Mouse (Mus musculus) G1E (cell line): ENCODE measurements around the gene Med8. TPM values are rescaled to one million over a fixed set of nuclear protein-coding genes. Genes with fewer than 3 reads are reported as not detected.

Source experiments
- ATAC-seq: 2 replicates; pipeline ENCODE4 v1.8.0; 2016; ENCODE audit warnings: mild to moderate bottlenecking; ENCODE audit not compliant: insufficient number of reproducible peaks, poor library complexity, low FRiP score, severe bottlenecking; ENCODE audit errors: extremely low read depth
- DNase-seq: peaks from one replicate; pipeline ENCODE4 v3.0.0; 2012; ENCODE audit warnings: low spot score
- H3K27me3 ChIP-seq: 2 replicates; pipeline ENCODE4 v1.6.1; 2012; ENCODE audit warnings: mild to moderate bottlenecking, low read length, inconsistent platforms; ENCODE audit not compliant: insufficient read depth
- H3K36me3 ChIP-seq: replicated peaks from 2 replicates; pipeline ENCODE3; 2012; ENCODE audit warnings: mild to moderate bottlenecking, inconsistent platforms
- H3K4me1 ChIP-seq: 2 replicates; pipeline ENCODE4 v1.6.1; 2012; ENCODE audit warnings: low read depth, low read length, inconsistent platforms, mixed read lengths; ENCODE audit not compliant: insufficient read depth
- H3K4me3 ChIP-seq: 2 replicates; pipeline ENCODE4 v1.5.1; 2012; ENCODE audit warnings: low read depth, mild to moderate bottlenecking, inconsistent platforms, low read length, moderate library complexity, mixed read lengths
- H3K9me3 ChIP-seq: replicated peaks from 2 replicates; pipeline ENCODE4 v1.6.1; 2012; ENCODE audit warnings: inconsistent platforms
- CTCF ChIP-seq: IDR thresholded peaks from 2 replicates; pipeline ENCODE4 v1.5.1; 2012; ENCODE audit warnings: low read depth, low read length, inconsistent platforms, mixed read lengths
- GATA1 ChIP-seq: IDR thresholded peaks from 2 replicates; pipeline ENCODE4 v1.6.1; 2012; ENCODE audit warnings: borderline replicate concordance, low read length, inconsistent platforms, mixed read lengths
- GATA2 ChIP-seq: IDR thresholded peaks from 2 replicates; pipeline ENCODE4 v1.6.1; 2012; ENCODE audit warnings: low read depth, low read length, inconsistent platforms, borderline replicate concordance
- POLR2AphosphoS5 ChIP-seq: IDR thresholded peaks from 2 replicates; pipeline ENCODE4 v1.6.1; 2012; ENCODE audit warnings: low read depth, low read length, inconsistent platforms; ENCODE audit not compliant: insufficient replicate concordance
- TAL1 ChIP-seq: conservative IDR thresholded peaks from 2 replicates; pipeline ENCODE4 v1.6.1; 2012; ENCODE audit warnings: low read depth, low read length, inconsistent platforms, mixed read lengths
- polyA plus RNA-seq: library from polyadenylated mRNA; stranded (reverse); fragments of >175 nt; gene quantifications from 2 replicates; pipeline ENCODE4 v1.2.3, GENCODE M21; 2012
- total RNA-seq, 2 experiments: library from RNA; stranded (forward) in 1 of 2; stranded (reverse) in 1 of 2; fragments of 200-1000 nt in 1 of 2; fragments of >200 nt in 1 of 2; fragmentation: Nextera tagmentation in 1 of 2; gene quantifications; 2 replicates each; pipeline ENCODE4 v1.2.3; 2014 to 2017

The Med8 gene
- total and polyA plus RNA-seq, 3 experiments = 45.0 to 124 (median 87.0) TPM

DNA sequence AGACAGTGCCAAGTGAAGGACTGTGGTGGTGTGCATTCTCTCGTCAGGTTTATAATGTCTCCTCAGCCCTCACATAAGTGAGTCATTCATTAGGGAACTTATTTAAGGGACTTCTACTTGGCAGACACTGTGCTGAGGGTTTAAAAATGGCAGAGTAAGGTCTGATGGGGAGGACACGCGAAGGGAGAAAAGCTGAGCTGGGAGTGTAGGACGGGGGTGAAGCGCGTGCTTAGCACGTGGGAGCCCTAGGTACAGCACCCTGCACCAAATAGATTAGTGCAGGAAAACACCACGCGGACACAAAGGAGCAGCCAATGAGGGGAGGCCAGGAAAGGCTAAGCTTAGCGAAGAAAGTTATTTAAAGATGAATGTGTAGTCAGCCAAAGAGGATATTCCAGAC lies 36.0 kb downstream of the Med8 start:
- H3K4me3 ChIP-seq = no peak overlapping the region
- no peaks in the 10 kb centered on the region; the same call in 1 of the 2 replicates for H3K4me1 ChIP-seq
- peaks cover 60% of the 10 kb centered on the region for H3K27me3 ChIP-seq
- DNase-seq = no peak
- no peak for ATAC-seq
- no peak for TF ChIP-seq CTCF
- no peak for TF ChIP-seq POLR2AphosphoS5
- no peaks in the 10 kb centered on the region for H3K36me3 ChIP-seq
- no peaks in the 10 kb centered on the region for H3K9me3 ChIP-seq

DNA sequence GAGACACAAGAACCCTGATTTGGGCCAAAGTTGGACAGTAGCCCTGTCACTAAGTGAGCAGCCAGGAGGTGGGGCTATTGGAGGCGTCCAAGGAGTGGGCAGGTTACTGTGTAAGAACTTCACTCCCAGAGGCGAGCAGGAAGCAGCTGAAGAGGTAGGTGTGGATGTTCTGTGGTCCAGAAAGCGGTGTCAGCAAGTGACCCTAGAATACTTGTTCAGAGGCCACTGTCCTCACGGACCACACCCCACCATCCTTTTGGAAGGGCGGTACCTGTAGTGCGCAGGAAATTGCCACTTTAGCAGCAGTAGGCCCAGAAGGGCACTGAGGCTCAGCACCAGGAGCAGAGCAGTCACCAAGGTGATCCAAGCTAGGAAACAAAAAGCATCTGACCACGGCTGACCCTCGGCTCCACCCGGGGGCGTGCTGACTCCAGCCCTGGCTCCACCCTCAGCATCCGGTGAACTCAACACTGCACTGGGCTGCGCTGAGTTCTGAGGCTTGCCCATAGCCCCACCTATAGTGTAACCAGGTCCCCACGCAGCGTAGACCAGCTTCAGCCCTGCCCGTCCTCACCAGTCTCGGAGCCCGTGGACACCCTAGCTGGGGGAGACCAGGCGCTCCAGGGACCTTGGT lies 36.8 kb downstream of the Med8 start:
- no peaks in the 10 kb centered on the region for H3K9me3 ChIP-seq
- no peak for DNase-seq
- TF ChIP-seq GATA1 (no peak), CTCF (no peak), TAL1 (no peak), GATA2 (no peak), POLR2AphosphoS5 (no peak)
- H3K4me1 ChIP-seq = no peaks in the 10 kb centered on the region; the same call in 1 of the 2 replicates
- no peaks in the 10 kb centered on the region for H3K36me3 ChIP-seq
- H3K4me3 ChIP-seq = no peak overlapping the region
- H3K27me3 ChIP-seq = peaks cover 64% of the 10 kb centered on the region
- no peak for ATAC-seq

DNA sequence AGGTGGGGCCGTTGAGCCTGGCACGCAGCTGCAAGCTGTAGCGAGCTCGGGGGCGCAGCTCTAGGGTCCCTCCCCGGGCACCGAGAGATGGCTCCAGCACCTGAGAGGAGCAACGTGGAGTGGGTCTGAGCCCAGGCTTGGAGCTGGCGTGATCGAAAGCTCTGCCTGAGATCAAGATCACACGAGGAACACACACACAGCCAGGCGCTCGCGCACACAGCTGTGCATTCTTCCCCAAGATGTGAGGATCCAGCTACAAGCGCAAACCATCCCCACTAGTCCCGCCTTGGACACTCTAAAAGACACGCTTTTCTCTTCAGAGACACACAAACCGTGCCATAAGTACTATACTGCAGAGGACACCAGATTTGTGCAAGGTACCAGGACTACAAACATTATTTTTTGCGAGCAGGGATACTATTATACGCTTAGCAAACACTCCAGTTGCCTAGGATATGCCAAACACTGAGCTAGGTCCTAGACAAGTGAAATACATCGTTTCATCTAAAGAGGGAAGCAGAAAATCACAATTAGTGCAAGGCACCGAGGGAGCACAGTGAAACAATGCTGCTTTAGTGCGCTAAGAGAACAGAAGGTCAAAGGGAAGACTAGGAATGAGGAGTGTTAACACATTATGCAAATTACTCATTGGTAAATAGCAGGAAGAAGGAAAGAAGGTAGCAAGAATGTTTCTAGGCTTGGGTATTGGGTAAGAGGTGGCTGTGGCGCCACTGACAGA lies 37.4 kb downstream of the Med8 start:
- H3K36me3 ChIP-seq = no peaks in the 10 kb centered on the region
- no peak for DNase-seq
- TF ChIP-seq POLR2AphosphoS5 = no peak
- no peak for TF ChIP-seq GATA1
- TF ChIP-seq GATA2 = no peak
- no peak for TF ChIP-seq CTCF
- TF ChIP-seq TAL1 = no peak
- no peak for ATAC-seq
- H3K4me1 ChIP-seq = no peaks in the 10 kb centered on the region; the same call in 1 of the 2 replicates
- no peaks in the 10 kb centered on the region for H3K9me3 ChIP-seq
- peaks cover 60% of the 10 kb centered on the region for H3K27me3 ChIP-seq
- no peak overlapping the region for H3K4me3 ChIP-seq

- no peaks in the 10 kb centered on the region for H3K9me3 ChIP-seq
- TF ChIP-seq GATA1 (no peak), TAL1 (no peak), CTCF (no peak), GATA2 (no peak), POLR2AphosphoS5 (no peak)
- DNase-seq = no peak
- peaks cover 42% of the 10 kb centered on the region for H3K27me3 ChIP-seq
- no peaks in the 10 kb centered on the region for H3K4me1 ChIP-seq
- no peaks in the 10 kb centered on the region for H3K36me3 ChIP-seq
- no peak for ATAC-seq
- no peak within 1 kb of the TSS for H3K4me3 ChIP-seq
These were observed 48.3 kb downstream of the Med8 start, which contains the start of gene Mpl for GRCm38 (mm10) chr4:118457345-118457975. TSS of gene Mpl (minus strand) at chr4:118457513.

DNA sequence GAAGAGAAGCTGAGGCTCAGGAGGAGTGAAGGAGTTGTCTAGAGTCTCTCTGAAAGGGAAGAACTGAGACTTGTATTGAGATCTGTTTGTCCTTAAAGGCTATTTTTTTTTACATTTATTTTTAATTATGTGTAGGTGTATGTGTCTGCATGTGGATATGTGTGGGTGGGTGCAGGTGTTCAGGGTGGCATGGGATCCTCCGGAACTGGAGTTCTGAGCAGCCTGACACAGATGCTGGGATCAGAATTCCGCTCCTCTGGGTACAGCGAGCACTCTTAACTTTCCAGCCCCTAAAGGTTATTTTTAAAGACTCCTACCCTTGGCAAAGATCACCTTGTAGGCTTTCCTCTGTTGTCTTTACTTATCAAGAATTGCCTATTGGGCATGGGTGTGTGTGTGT lies 55.8 kb downstream of the Med8 start:
- DNase-seq (no peak), ATAC-seq (no peak)

More for the DNA sequence above, 55.8 kb downstream of the Med8 start:
- peaks cover 34% of the 10 kb centered on the region for H3K27me3 ChIP-seq
- H3K9me3 ChIP-seq = no peaks in the 10 kb centered on the region
- TF ChIP-seq CTCF (no peak), GATA2 (no peak), POLR2AphosphoS5 (no peak), TAL1 (no peak), GATA1 (no peak)
- no peak overlapping the region for H3K4me3 ChIP-seq
- peaks cover 4% of the 10 kb centered on the region for H3K4me1 ChIP-seq
- no peaks in the 10 kb centered on the region for H3K36me3 ChIP-seq

Other genes starting within 250 kb of the Med8 start
- gene Kdm4a, start 229.3 kb upstream of the Med8 start, total RNA-seq (2014; fragmentation: Nextera tagmentation) = 46.7 and 49.9 TPM in 2 replicates
- 48.7 and 50.5 TPM in 2 replicates for gene Kdm4a, start 229.3 kb upstream of the Med8 start, total RNA-seq (2017)
- 34.0 and 39.4 TPM in 2 replicates for gene Kdm4a, start 229.3 kb upstream of the Med8 start, polyA plus RNA-seq
- gene Ptprf, start 117.9 kb upstream of the Med8 start, total RNA-seq (2014; fragmentation: Nextera tagmentation) = not detected in 2 replicates
- gene Ptprf, start 117.9 kb upstream of the Med8 start, total RNA-seq (2017) = 0.06 and 0.27 TPM in 2 replicates
- gene Ptprf, start 117.9 kb upstream of the Med8 start, polyA plus RNA-seq = not detected in 2 replicates
- gene Szt2, start 64 bp upstream of the Med8 start, total RNA-seq (2014; fragmentation: Nextera tagmentation) = 28.3 and 28.5 TPM in 2 replicates
- gene Szt2, start 64 bp upstream of the Med8 start, total RNA-seq (2017) = 5.2 and 6.2 TPM in 2 replicates
- 64.3 and 82.7 TPM in 2 replicates for gene Szt2, start 64 bp upstream of the Med8 start, polyA plus RNA-seq
- 95.3 and 122 TPM in 2 replicates for gene Elovl1, start 18.8 kb downstream of the Med8 start, total RNA-seq (2014; fragmentation: Nextera tagmentation)
- 117 and 138 TPM in 2 replicates for gene Elovl1, start 18.8 kb downstream of the Med8 start, total RNA-seq (2017)
- 82.4 and 98.1 TPM in 2 replicates for gene Elovl1, start 18.8 kb downstream of the Med8 start, polyA plus RNA-seq
- 43.7 and 52.5 TPM in 2 replicates for gene Cdc20, start 28.0 kb downstream of the Med8 start, total RNA-seq (2014; fragmentation: Nextera tagmentation)
- 86.2 and 97.4 TPM in 2 replicates for gene Cdc20, start 28.0 kb downstream of the Med8 start, total RNA-seq (2017)
- 153 and 175 TPM in 2 replicates for gene Cdc20, start 28.0 kb downstream of the Med8 start, polyA plus RNA-seq
- not detected in 2 replicates for gene Mpl, start 48.2 kb downstream of the Med8 start, total RNA-seq (2014; fragmentation: Nextera tagmentation)
- 0.06 and 1.0 TPM in 2 replicates for gene Mpl, start 48.2 kb downstream of the Med8 start, total RNA-seq (2017)
- gene Mpl, start 48.2 kb downstream of the Med8 start, polyA plus RNA-seq = 0.03 and 0.05 TPM in 2 replicates
- not detected in 2 replicates for gene Tie1, start 80.7 kb downstream of the Med8 start, total RNA-seq (2014; fragmentation: Nextera tagmentation)
- 0.05 TPM in 1 of 2 replicates, not detected in the other for gene Tie1, start 80.7 kb downstream of the Med8 start, total RNA-seq (2017)
- gene Tie1, start 80.7 kb downstream of the Med8 start, polyA plus RNA-seq = 0.01 TPM in 1 of 2 replicates, not detected in the other
- gene 2610528J11Rik, start 117.7 kb downstream of the Med8 start, total RNA-seq (2014; fragmentation: Nextera tagmentation) = not detected in 2 replicates
- gene 2610528J11Rik, start 117.7 kb downstream of the Med8 start, total RNA-seq (2017) = not detected in 2 replicates
- gene 2610528J11Rik, start 117.7 kb downstream of the Med8 start, polyA plus RNA-seq = not detected in 2 replicates
- not detected in 2 replicates for gene Tmem125, start 134.7 kb downstream of the Med8 start, total RNA-seq (2014; fragmentation: Nextera tagmentation)
- 0.22 TPM in 1 of 2 replicates, not detected in the other for gene Tmem125, start 134.7 kb downstream of the Med8 start, total RNA-seq (2017)
- gene Tmem125, start 134.7 kb downstream of the Med8 start, polyA plus RNA-seq = not detected in 2 replicates
- not detected in 2 replicates for gene Cfap57, start 211.4 kb downstream of the Med8 start, total RNA-seq (2014; fragmentation: Nextera tagmentation)
- 0.05 TPM in 1 of 2 replicates, not detected in the other for gene Cfap57, start 211.4 kb downstream of the Med8 start, total RNA-seq (2017)
- not detected in 2 replicates for gene Cfap57, start 211.4 kb downstream of the Med8 start, polyA plus RNA-seq
- gene Ebna1bp2, start 211.5 kb downstream of the Med8 start, total RNA-seq (2014; fragmentation: Nextera tagmentation) = 116 and 153 TPM in 2 replicates
- gene Ebna1bp2, start 211.5 kb downstream of the Med8 start, total RNA-seq (2017) = 116 and 127 TPM in 2 replicates
- gene Ebna1bp2, start 211.5 kb downstream of the Med8 start, polyA plus RNA-seq = 25.0 and 41.7 TPM in 2 replicates
- gene Olfr62, start 249.6 kb downstream of the Med8 start, total RNA-seq (2014; fragmentation: Nextera tagmentation) = not detected in 2 replicates
- gene Olfr62, start 249.6 kb downstream of the Med8 start, total RNA-seq (2017) = 0.11 TPM in 1 of 2 replicates, not detected in the other
- not detected in 2 replicates for gene Olfr62, start 249.6 kb downstream of the Med8 start, polyA plus RNA-seq